Mouse (Mus musculus) macrophage (primary cell): ENCODE results near the gene Rhot1. TPM values are rescaled to one million over a fixed set of nuclear protein-coding genes. Genes with fewer than 3 reads are reported as not detected.

ENCODE experiments used
- H3K27ac ChIP-seq: fragments of 350-480 bp; formaldehyde crosslinking; 2 replicates; pipeline ENCODE4 v1.9.0; 2021
- H3K36me3 ChIP-seq: fragments of 350-480 bp; formaldehyde crosslinking; 2 replicates; pipeline ENCODE4 v1.9.0; 2021; ENCODE audit errors: inconsistent target
- H3K4me3 ChIP-seq: fragments of 350-480 bp; formaldehyde crosslinking; 2 replicates; pipeline ENCODE4 v1.9.0; 2021; ENCODE audit errors: inconsistent target
- H3K79me2 ChIP-seq: fragments of 350-480 bp; formaldehyde crosslinking; 2 replicates; pipeline ENCODE4 v1.9.0; 2021; ENCODE audit errors: inconsistent target
- WGBS: methylation state at CpG from one replicate; pipeline ENCODE4 v1.1.7; 2026; ENCODE audit warnings: inconsistent platforms; ENCODE audit not compliant: missing documents; 5-methylcytosine and 5-hydroxymethylcytosine counted together
- polyA plus RNA-seq: library from polyadenylated mRNA; stranded (reverse); fragments of 250-400 nt; gene quantifications from 3 replicates; pipeline ENCODE4 v1.2.4, GENCODE M21; 2018; ENCODE audit warnings: inconsistent platforms

Gene Rhot1
- polyA plus RNA-seq, 1 experiment from 2014 or later = 29.4 TPM

GRCm38 (mm10) chr11:80287150-80287549 is 78.3 kb downstream of the Rhot1 start:
- H3K27ac ChIP-seq = no peak overlapping the region
- H3K79me2 ChIP-seq = no peaks in the 10 kb centered on the region
- no peak overlapping the region for H3K4me3 ChIP-seq
- no peaks in the 10 kb centered on the region for H3K36me3 ChIP-seq
- WGBS = 13% methylated on average over 5 of the region's 5 CpGs

GRCm38 (mm10) chr11:80289701-80290445 is 81.1 kb downstream of the Rhot1 start:
- H3K36me3 ChIP-seq = no peaks in the 10 kb centered on the region
- no peak overlapping the region for H3K27ac ChIP-seq
- WGBS = 2% methylated on average over 23 of the region's 23 CpGs
- H3K79me2 ChIP-seq = no peaks in the 10 kb centered on the region
- H3K4me3 ChIP-seq = no peak overlapping the region

DNA sequence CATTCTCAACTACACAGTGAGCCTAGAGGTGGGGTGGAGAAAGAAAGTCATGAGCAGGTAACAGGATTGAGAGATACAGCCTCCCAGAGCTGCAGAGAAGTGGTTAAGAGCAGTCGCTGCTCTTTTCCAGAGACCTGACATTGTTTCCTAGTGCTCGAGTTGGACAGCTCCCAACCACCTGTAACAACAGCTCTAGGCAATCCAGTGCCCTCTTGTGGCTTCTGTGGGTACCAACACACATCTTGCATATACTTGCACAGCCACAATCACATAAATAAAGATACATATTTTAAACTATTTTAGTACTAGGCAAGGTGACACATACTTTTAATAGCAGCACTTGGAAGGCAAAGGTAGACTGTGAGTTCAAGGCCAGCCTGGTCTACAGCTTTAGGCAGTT is 82.2 kb downstream of the Rhot1 start:
- 96% methylated on average over 2 of the region's 2 CpGs for WGBS
- Histone ChIP-seq H3K4me3 (no peak overlapping the region), H3K79me2 (no peaks in the 10 kb centered on the region), H3K36me3 (no peaks in the 10 kb centered on the region), H3K27ac (no peak overlapping the region)

- WGBS = 89% methylated on average over 7 of the region's 7 CpGs
- H3K27ac ChIP-seq = no peak overlapping the region
- no peaks in the 10 kb centered on the region for H3K79me2 ChIP-seq
- H3K36me3 ChIP-seq = no peaks in the 10 kb centered on the region
- no peak overlapping the region for H3K4me3 ChIP-seq
Measured at GRCm38 (mm10) chr11:80292463-80292862, 83.6 kb downstream of the Rhot1 start.

DNA sequence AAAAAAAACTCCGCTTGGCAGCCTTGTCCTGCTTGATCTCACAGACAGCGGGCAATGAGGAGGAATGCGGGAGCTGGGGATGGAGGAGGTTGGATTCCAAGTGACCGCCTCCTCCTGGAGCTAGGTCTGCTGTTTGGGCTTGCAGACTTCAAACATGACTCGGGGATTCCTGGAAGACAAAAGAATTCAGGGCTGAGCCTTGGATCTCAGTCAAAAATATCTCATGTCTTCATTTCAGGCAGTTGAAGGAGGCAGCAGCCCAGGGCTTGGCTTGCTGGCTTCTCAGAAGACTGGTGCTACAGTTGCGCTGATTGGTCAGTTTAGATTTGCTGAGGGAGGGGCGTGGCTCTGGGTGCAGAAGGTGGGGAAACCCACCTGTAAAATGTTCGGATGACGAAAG is 86.2 kb downstream of the Rhot1 start:
- no peaks in the 10 kb centered on the region for H3K79me2 ChIP-seq
- H3K36me3 ChIP-seq = no peaks in the 10 kb centered on the region
- 75% methylated on average over 9 of the region's 9 CpGs for WGBS
- no peak overlapping the region for H3K4me3 ChIP-seq
- H3K27ac ChIP-seq = no peak overlapping the region

GRCm38 (mm10) chr11:80295785-80296184 is 87.0 kb downstream of the Rhot1 start:
- Histone ChIP-seq H3K27ac (no peak overlapping the region), H3K4me3 (no peak overlapping the region), H3K79me2 (no peaks in the 10 kb centered on the region), H3K36me3 (no peaks in the 10 kb centered on the region)
- WGBS = 42% methylated on average over 14 of the region's 14 CpGs

- H3K36me3 ChIP-seq = no peaks in the 10 kb centered on the region
- H3K27ac ChIP-seq = no peak overlapping the region
- H3K4me3 ChIP-seq = no peak overlapping the region
- H3K79me2 ChIP-seq = no peaks in the 10 kb centered on the region
- WGBS = 25% methylated on average over 12 of the region's 12 CpGs
Measured at GRCm38 (mm10) chr11:80299513-80300235, 90.9 kb downstream of the Rhot1 start.

GRCm38 (mm10) chr11:80300551-80301315 is 91.9 kb downstream of the Rhot1 start, which contains the start of gene Rhbdl3:
Gene Rhbdl3 (plus strand): TSS chr11:80300912.
- Histone ChIP-seq H3K79me2 (no peaks in the 10 kb centered on the region), H3K27ac (no peak within 1 kb of the TSS), H3K4me3 (no peak within 1 kb of the TSS), H3K36me3 (no peaks in the 10 kb centered on the region)
- WGBS = under 1% methylated on average over 55 of the region's 81 CpGs

DNA sequence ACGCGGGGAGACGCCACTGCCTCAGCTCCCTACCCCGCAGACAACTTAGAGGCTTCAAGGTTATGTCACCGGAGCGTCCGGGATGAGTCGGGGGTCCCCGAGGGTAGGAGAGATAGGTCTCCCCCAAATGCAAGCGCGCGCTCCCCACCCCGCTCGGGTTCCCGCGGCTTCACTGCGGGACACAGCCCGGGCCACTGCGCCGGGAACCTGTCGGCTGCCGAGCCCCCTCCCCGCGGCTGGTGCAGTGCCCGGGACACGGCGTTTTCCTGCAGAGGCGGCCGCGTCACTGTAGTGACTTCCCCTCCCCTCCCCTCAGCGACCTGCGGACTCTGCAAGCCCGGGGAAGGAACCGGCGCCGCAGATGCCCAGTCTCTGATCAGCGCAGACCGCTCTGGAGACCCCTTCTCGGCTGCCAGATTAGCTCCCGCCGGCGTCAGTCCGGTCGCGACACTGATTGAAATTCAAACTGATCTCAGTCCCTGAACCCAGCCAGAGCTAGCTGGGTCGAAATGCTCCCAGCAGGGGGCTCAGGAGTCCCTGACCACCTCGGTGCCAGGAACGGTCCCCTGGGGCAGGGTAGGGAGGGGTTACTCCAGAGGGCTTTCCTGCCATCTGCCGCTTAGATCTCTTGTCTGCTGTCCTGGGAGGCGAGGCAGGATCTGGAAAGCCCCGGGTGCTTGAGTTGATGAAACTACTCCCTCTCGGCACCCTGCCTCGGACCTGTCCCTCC is 92.7 kb downstream of the Rhot1 start:
- H3K36me3 ChIP-seq = no peaks in the 10 kb centered on the region
- WGBS = under 1% methylated on average over 51 of the region's 53 CpGs
- H3K27ac ChIP-seq = no peak overlapping the region
- no peaks in the 10 kb centered on the region for H3K79me2 ChIP-seq
- no peak overlapping the region for H3K4me3 ChIP-seq

GRCm38 (mm10) chr11:80302046-80302390 is 93.2 kb downstream of the Rhot1 start:
- no peaks in the 10 kb centered on the region for H3K79me2 ChIP-seq
- H3K36me3 ChIP-seq = no peaks in the 10 kb centered on the region
- H3K4me3 ChIP-seq = no peak overlapping the region
- no peak overlapping the region for H3K27ac ChIP-seq
- WGBS = 2% methylated on average over 8 of the region's 9 CpGs

- H3K4me3 ChIP-seq = no peak overlapping the region
- H3K36me3 ChIP-seq = no peaks in the 10 kb centered on the region
- 8% methylated on average over 11 of the region's 11 CpGs for WGBS
Measured at GRCm38 (mm10) chr11:80302536-80302935, 93.7 kb downstream of the Rhot1 start.

DNA sequence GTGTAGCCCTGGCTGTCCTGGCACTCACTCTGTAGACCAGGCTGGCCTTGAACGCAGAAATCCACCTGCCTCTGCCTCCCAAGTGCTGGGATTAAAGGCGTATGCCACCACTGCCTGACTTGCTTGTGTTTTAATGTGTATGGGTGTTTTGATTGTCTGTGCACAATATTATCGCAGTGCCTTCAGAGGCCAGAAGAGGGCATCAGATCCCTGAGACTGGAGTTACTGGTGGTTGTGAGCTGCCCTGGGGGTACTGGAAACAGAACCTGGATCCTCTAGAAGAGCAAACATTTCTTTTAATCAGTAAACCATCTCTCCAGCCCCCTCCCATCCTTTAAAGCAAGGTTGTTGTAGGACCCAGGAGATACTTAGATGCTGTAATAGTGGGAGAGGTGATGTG is 94.9 kb downstream of the Rhot1 start:
- Histone ChIP-seq H3K4me3 (no peak overlapping the region), H3K79me2 (no peaks in the 10 kb centered on the region), H3K36me3 (no peaks in the 10 kb centered on the region), H3K27ac (no peak overlapping the region)
- 97% methylated on average over 3 of the region's 3 CpGs for WGBS

More at GRCm38 (mm10) chr11:80302536-80302935, 93.7 kb downstream of the Rhot1 start:
- no peaks in the 10 kb centered on the region for H3K79me2 ChIP-seq
- H3K27ac ChIP-seq = no peak overlapping the region

- WGBS = 87% methylated on average over 10 of the region's 10 CpGs
Measured at GRCm38 (mm10) chr11:80304846-80305245, 96.0 kb downstream of the Rhot1 start.

GRCm38 (mm10) chr11:80308537-80308936 is 99.7 kb downstream of the Rhot1 start:
- no peak overlapping the region for H3K4me3 ChIP-seq
- no peaks in the 10 kb centered on the region for H3K79me2 ChIP-seq
- WGBS = 72% methylated on average over 6 of the region's 6 CpGs
- no peak overlapping the region for H3K27ac ChIP-seq
- H3K36me3 ChIP-seq = no peaks in the 10 kb centered on the region

More at GRCm38 (mm10) chr11:80304846-80305245, 96.0 kb downstream of the Rhot1 start:
- Histone ChIP-seq H3K27ac (no peak overlapping the region), H3K4me3 (no peak overlapping the region), H3K36me3 (no peaks in the 10 kb centered on the region), H3K79me2 (no peaks in the 10 kb centered on the region)
